Mouse (Mus musculus) G1E (cell line): Measurements from ENCODE around the gene Pde1c. TPM values are rescaled to one million over a fixed set of nuclear protein-coding genes. Genes with fewer than 3 reads are reported as not detected.

Experiments
- ATAC-seq: 2 replicates; pipeline ENCODE4 v1.8.0; 2016; ENCODE audit warnings: mild to moderate bottlenecking; ENCODE audit not compliant: insufficient number of reproducible peaks, poor library complexity, low FRiP score, severe bottlenecking; ENCODE audit errors: extremely low read depth
- DNase-seq: peaks from one replicate; pipeline ENCODE4 v3.0.0; 2012; ENCODE audit warnings: low spot score
- H3K27me3 ChIP-seq: 2 replicates; pipeline ENCODE4 v1.6.1; 2012; ENCODE audit warnings: mild to moderate bottlenecking, low read length, inconsistent platforms; ENCODE audit not compliant: insufficient read depth
- H3K36me3 ChIP-seq: replicated peaks from 2 replicates; pipeline ENCODE3; 2012; ENCODE audit warnings: mild to moderate bottlenecking, inconsistent platforms
- H3K4me1 ChIP-seq: 2 replicates; pipeline ENCODE4 v1.6.1; 2012; ENCODE audit warnings: low read depth, low read length, inconsistent platforms, mixed read lengths; ENCODE audit not compliant: insufficient read depth
- H3K4me3 ChIP-seq: 2 replicates; pipeline ENCODE4 v1.5.1; 2012; ENCODE audit warnings: low read depth, mild to moderate bottlenecking, inconsistent platforms, low read length, moderate library complexity, mixed read lengths
- H3K9me3 ChIP-seq: replicated peaks from 2 replicates; pipeline ENCODE4 v1.6.1; 2012; ENCODE audit warnings: inconsistent platforms
- CTCF ChIP-seq: IDR thresholded peaks from 2 replicates; pipeline ENCODE4 v1.5.1; 2012; ENCODE audit warnings: low read depth, low read length, inconsistent platforms, mixed read lengths
- GATA1 ChIP-seq: IDR thresholded peaks from 2 replicates; pipeline ENCODE4 v1.6.1; 2012; ENCODE audit warnings: borderline replicate concordance, low read length, inconsistent platforms, mixed read lengths
- GATA2 ChIP-seq: IDR thresholded peaks from 2 replicates; pipeline ENCODE4 v1.6.1; 2012; ENCODE audit warnings: low read depth, low read length, inconsistent platforms, borderline replicate concordance
- POLR2AphosphoS5 ChIP-seq: IDR thresholded peaks from 2 replicates; pipeline ENCODE4 v1.6.1; 2012; ENCODE audit warnings: low read depth, low read length, inconsistent platforms; ENCODE audit not compliant: insufficient replicate concordance
- TAL1 ChIP-seq: conservative IDR thresholded peaks from 2 replicates; pipeline ENCODE4 v1.6.1; 2012; ENCODE audit warnings: low read depth, low read length, inconsistent platforms, mixed read lengths
- polyA plus RNA-seq: library from polyadenylated mRNA; stranded (reverse); fragments of >175 nt; gene quantifications from 2 replicates; pipeline ENCODE4 v1.2.3, GENCODE M21; 2012
- total RNA-seq, 2 experiments: library from RNA; stranded (forward) in 1 of 2; stranded (reverse) in 1 of 2; fragments of 200-1000 nt in 1 of 2; fragments of >200 nt in 1 of 2; fragmentation: Nextera tagmentation in 1 of 2; gene quantifications; 2 replicates each; pipeline ENCODE4 v1.2.3; 2014 to 2017

The Pde1c gene
- total and polyA plus RNA-seq, 3 experiments, result 0.38 TPM; not detected in 2

- no peak for DNase-seq
- no peaks in the 10 kb centered on the region for H3K4me1 ChIP-seq
- H3K27me3 ChIP-seq, result no peaks in the 10 kb centered on the region
- no peaks in the 10 kb centered on the region for H3K9me3 ChIP-seq
- no peak overlapping the region for H3K4me3 ChIP-seq
- H3K36me3 ChIP-seq, result no peaks in the 10 kb centered on the region
- TF ChIP-seq POLR2AphosphoS5 (no peak), GATA1 (no peak), CTCF (no peak), GATA2 (no peak), TAL1 (no peak)
- no peak for ATAC-seq
These were observed 8.0 kb downstream of the Pde1c start for GRCm38 (mm10) chr6:56560891-56561290.

- Histone ChIP-seq H3K4me1 (no peaks in the 10 kb centered on the region), H3K4me3 (no peak overlapping the region), H3K27me3 (no peaks in the 10 kb centered on the region), H3K9me3 (no peaks in the 10 kb centered on the region), H3K36me3 (no peaks in the 10 kb centered on the region)
- ATAC-seq (no peak), DNase-seq (no peak)
- TF ChIP-seq CTCF, result no peak
- TF ChIP-seq POLR2AphosphoS5, result no peak
- TF ChIP-seq TAL1, result no peak
- TF ChIP-seq GATA2, result no peak
- TF ChIP-seq GATA1, result no peak
These were observed 8.4 kb downstream of the Pde1c start for GRCm38 (mm10) chr6:56560474-56560888.

DNA sequence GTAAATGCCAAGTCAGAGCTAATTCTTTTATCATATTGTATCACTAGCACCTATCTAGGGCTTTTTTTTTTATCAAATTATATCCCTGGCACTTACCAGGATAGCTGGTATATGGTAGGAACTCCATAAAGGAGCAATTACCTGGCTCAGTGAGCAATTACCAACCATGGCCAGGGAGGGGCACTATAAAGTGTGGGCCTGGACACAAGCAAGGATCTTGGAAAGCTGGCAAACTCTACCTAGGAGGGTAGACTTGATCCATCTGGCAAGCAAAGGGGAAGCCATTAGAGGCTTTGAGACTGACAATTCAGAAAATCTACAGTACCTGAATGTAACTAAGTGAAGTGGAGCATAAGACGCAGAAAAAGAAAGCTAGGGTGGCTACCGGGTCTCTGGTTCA is 10.2 kb downstream of the Pde1c start:
- H3K27me3 ChIP-seq, result no peaks in the 10 kb centered on the region
- H3K9me3 ChIP-seq, result no peaks in the 10 kb centered on the region
- ATAC-seq (no peak), DNase-seq (no peak)
- TF ChIP-seq GATA1, result no peak
- no peak for TF ChIP-seq POLR2AphosphoS5
- no peak for TF ChIP-seq GATA2
- no peak for TF ChIP-seq CTCF
- no peak for TF ChIP-seq TAL1
- H3K36me3 ChIP-seq, result no peaks in the 10 kb centered on the region
- H3K4me1 ChIP-seq, result no peaks in the 10 kb centered on the region
- no peak overlapping the region for H3K4me3 ChIP-seq

DNA sequence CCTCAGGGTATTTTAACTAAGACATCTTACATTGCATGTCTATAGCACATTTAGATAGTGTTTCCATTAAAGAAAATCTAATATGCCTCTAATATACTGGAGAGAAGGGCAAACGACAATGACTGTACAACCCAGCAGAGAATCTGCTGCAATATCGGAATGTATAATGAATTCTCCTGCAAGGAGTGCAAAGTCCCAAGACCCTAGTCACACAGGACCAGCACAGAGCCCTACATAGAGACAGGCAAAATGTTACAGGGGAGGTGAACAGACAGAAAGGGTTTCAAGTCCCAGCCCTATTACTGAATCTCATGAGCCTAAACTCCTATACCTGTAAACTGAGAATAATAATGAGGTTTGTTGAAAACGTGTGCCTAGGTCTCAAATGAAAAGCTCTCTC is 13.1 kb downstream of the Pde1c start:
- ATAC-seq (no peak), DNase-seq (no peak)
- Histone ChIP-seq H3K4me3 (no peak overlapping the region), H3K27me3 (no peaks in the 10 kb centered on the region; the same call in 1 of the 2 replicates), H3K9me3 (no peaks in the 10 kb centered on the region), H3K36me3 (no peaks in the 10 kb centered on the region), H3K4me1 (no peaks in the 10 kb centered on the region)
- TF ChIP-seq CTCF (no peak), GATA1 (no peak), POLR2AphosphoS5 (no peak), TAL1 (no peak), GATA2 (no peak)

GRCm38 (mm10) chr6:56555382-56555781 is 13.5 kb downstream of the Pde1c start:
- Histone ChIP-seq H3K36me3 (no peaks in the 10 kb centered on the region), H3K27me3 (no peaks in the 10 kb centered on the region; the same call in 1 of the 2 replicates), H3K9me3 (no peaks in the 10 kb centered on the region), H3K4me1 (no peaks in the 10 kb centered on the region), H3K4me3 (no peak overlapping the region)
- DNase-seq, result no peak
- TF ChIP-seq GATA1, result no peak
- no peak for TF ChIP-seq GATA2
- no peak for TF ChIP-seq CTCF
- TF ChIP-seq TAL1, result no peak
- TF ChIP-seq POLR2AphosphoS5, result no peak
- no peak for ATAC-seq

GRCm38 (mm10) chr6:56551022-56551421 is 17.9 kb downstream of the Pde1c start:
- no peak overlapping the region for H3K4me3 ChIP-seq
- ATAC-seq (no peak), DNase-seq (no peak)

DNA sequence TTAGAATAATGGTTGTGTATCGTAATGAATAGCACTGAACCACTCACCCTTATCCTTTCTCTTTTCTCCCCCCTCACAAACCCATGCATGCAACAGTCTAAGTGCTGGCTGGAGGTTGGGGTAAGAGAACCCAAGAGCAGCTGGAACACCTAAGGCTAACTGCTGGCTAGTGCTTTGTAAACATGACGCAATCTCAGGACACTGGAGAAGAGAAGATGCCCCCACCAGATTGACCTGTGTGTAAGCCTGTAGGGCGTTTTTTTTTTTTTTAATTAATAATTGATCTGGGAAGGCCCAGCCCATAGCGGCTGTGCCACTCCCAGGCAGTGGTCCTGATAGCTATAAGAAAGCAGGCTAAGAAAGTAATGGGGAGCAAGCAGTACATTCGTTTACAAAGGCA is 28.7 kb downstream of the Pde1c start:
- no peaks in the 10 kb centered on the region for H3K36me3 ChIP-seq

More at GRCm38 (mm10) chr6:56551022-56551421, 17.9 kb downstream of the Pde1c start:
- no peaks in the 10 kb centered on the region; the same call in 1 of the 2 replicates for H3K27me3 ChIP-seq
- no peaks in the 10 kb centered on the region for H3K9me3 ChIP-seq
- H3K4me1 ChIP-seq, result no peaks in the 10 kb centered on the region
- TF ChIP-seq GATA2 (no peak), POLR2AphosphoS5 (no peak), GATA1 (no peak), CTCF (no peak), TAL1 (no peak)
- H3K36me3 ChIP-seq, result no peaks in the 10 kb centered on the region

More for the DNA sequence above, 28.7 kb downstream of the Pde1c start:
- Histone ChIP-seq H3K9me3 (no peaks in the 10 kb centered on the region), H3K4me1 (no peaks in the 10 kb centered on the region), H3K4me3 (no peak overlapping the region), H3K27me3 (no peaks in the 10 kb centered on the region)
- DNase-seq (no peak), ATAC-seq (no peak)
- TF ChIP-seq GATA2, result no peak
- no peak for TF ChIP-seq TAL1
- TF ChIP-seq CTCF, result no peak
- no peak for TF ChIP-seq GATA1
